Mouse (Mus musculus): ENCODE measurements around the gene Ap3s2. TPM values are rescaled to one million over a fixed set of nuclear protein-coding genes. Genes with fewer than 3 reads are reported as not detected.
A peak's percentile ranks its signal among the peaks of the same experiment; 100 is the strongest.

Gene Ap3s2
- polyA plus RNA-seq, 1 experiment: 10.4 TPM

GRCm38 (mm10) chr7:79890436-79891221, 29.8 kb downstream of the Ap3s2 start:
- TF ChIP-seq POLR2A (IDR thresholded peaks at IDR 0.05; ENCODE audit: low read depth, low read length) (peak; percentile 36; the same call in 1 of the 2 replicates), CTCF (IDR thresholded peaks at IDR 0.05; ENCODE audit: extremely low read depth, insufficient read length, insufficient replicate concordance, low read depth, low read length) (no peak)
- Histone ChIP-seq H3K27me3 (ENCODE audit: control insufficient read depth, insufficient read depth, low read length) (no peaks in the 10 kb centered on the region), H3K36me3 (ENCODE audit: control insufficient read depth, insufficient read depth, low read length) (no peaks in the 10 kb centered on the region; the same call in 1 of the 2 replicates), H3K4me1 (ENCODE audit: control insufficient read depth, insufficient read depth, insufficient read length, low read length) (peaks cover 38% of the 10 kb centered on the region), H3K27ac (ENCODE audit: insufficient read depth, low read depth, low read length) (peak overlapping the region; percentile 93), H3K4me3 (ENCODE audit: low read depth, low read length) (0 out of 2 replicates have a peak overlapping the region, but pooled peaks have one; percentile 5)
- WGBS: 36% methylated on average over 15 of the region's 15 CpGs

GRCm38 (mm10) chr7:79888603-79889002, 31.8 kb downstream of the Ap3s2 start:
- 35% methylated on average over 9 of the region's 9 CpGs for WGBS
- no peak for TF ChIP-seq CTCF (IDR thresholded peaks at IDR 0.05; ENCODE audit: extremely low read depth, insufficient read length, insufficient replicate concordance, low read depth, low read length)
- peak; percentile 44; the same call in 1 of the 2 replicates for TF ChIP-seq POLR2A (IDR thresholded peaks at IDR 0.05; ENCODE audit: low read depth, low read length)
- Histone ChIP-seq H3K4me3 (ENCODE audit: low read depth, low read length) (no peak overlapping the region), H3K27me3 (ENCODE audit: control insufficient read depth, insufficient read depth, low read length) (no peaks in the 10 kb centered on the region), H3K4me1 (ENCODE audit: control insufficient read depth, insufficient read depth, insufficient read length, low read length) (peaks cover 29% of the 10 kb centered on the region), H3K36me3 (ENCODE audit: control insufficient read depth, insufficient read depth, low read length) (peaks cover 2% of the 10 kb centered on the region), H3K27ac (ENCODE audit: insufficient read depth, low read depth, low read length) (peak overlapping the region; percentile 93)

- no peak overlapping the region; the same call in 1 of the 2 replicates for H3K27ac ChIP-seq (ENCODE audit: insufficient read depth, low read depth, low read length)
- H3K27me3 ChIP-seq (ENCODE audit: control insufficient read depth, insufficient read depth, low read length): no peaks in the 10 kb centered on the region
- peaks cover 38% of the 10 kb centered on the region for H3K4me1 ChIP-seq (ENCODE audit: control insufficient read depth, insufficient read depth, insufficient read length, low read length)
- no peak overlapping the region for H3K4me3 ChIP-seq (ENCODE audit: low read depth, low read length)
- TF ChIP-seq POLR2A (IDR thresholded peaks at IDR 0.05; ENCODE audit: low read depth, low read length): no peak
- no peak for TF ChIP-seq CTCF (IDR thresholded peaks at IDR 0.05; ENCODE audit: extremely low read depth, insufficient read length, insufficient replicate concordance, low read depth, low read length)
- peaks cover 17% of the 10 kb centered on the region for H3K36me3 ChIP-seq (ENCODE audit: control insufficient read depth, insufficient read depth, low read length)
- 66% methylated on average over 7 of the region's 7 CpGs for WGBS
These were observed 36.7 kb downstream of the Ap3s2 start for GRCm38 (mm10) chr7:79883613-79884334.

- Histone ChIP-seq H3K27ac (ENCODE audit: insufficient read depth, low read depth, low read length) (peak overlapping the region; percentile 31; the same call in 1 of the 2 replicates), H3K36me3 (ENCODE audit: control insufficient read depth, insufficient read depth, low read length) (peaks cover 17% of the 10 kb centered on the region), H3K27me3 (ENCODE audit: control insufficient read depth, insufficient read depth, low read length) (no peaks in the 10 kb centered on the region), H3K4me1 (ENCODE audit: control insufficient read depth, insufficient read depth, insufficient read length, low read length) (peaks cover 39% of the 10 kb centered on the region), H3K4me3 (ENCODE audit: low read depth, low read length) (no peak overlapping the region)
- 53% methylated on average over 6 of the region's 6 CpGs for WGBS
- TF ChIP-seq CTCF (IDR thresholded peaks at IDR 0.05; ENCODE audit: extremely low read depth, insufficient read length, insufficient replicate concordance, low read depth, low read length): no peak
- TF ChIP-seq POLR2A (IDR thresholded peaks at IDR 0.05; ENCODE audit: low read depth, low read length): no peak
These were observed 38.5 kb downstream of the Ap3s2 start for GRCm38 (mm10) chr7:79881901-79882300.

GRCm38 (mm10) chr7:79880998-79881397, 39.5 kb downstream of the Ap3s2 start:
- peaks cover 40% of the 10 kb centered on the region for H3K4me1 ChIP-seq (ENCODE audit: control insufficient read depth, insufficient read depth, insufficient read length, low read length)
- TF ChIP-seq CTCF (IDR thresholded peaks at IDR 0.05; ENCODE audit: extremely low read depth, insufficient read length, insufficient replicate concordance, low read depth, low read length): no peak
- TF ChIP-seq POLR2A (IDR thresholded peaks at IDR 0.05; ENCODE audit: low read depth, low read length): no peak
- WGBS: 72% methylated on average over 3 of the region's 3 CpGs
- H3K27ac ChIP-seq (ENCODE audit: insufficient read depth, low read depth, low read length): no peak overlapping the region
- peaks cover 17% of the 10 kb centered on the region for H3K36me3 ChIP-seq (ENCODE audit: control insufficient read depth, insufficient read depth, low read length)
- no peaks in the 10 kb centered on the region for H3K27me3 ChIP-seq (ENCODE audit: control insufficient read depth, insufficient read depth, low read length)
- no peak overlapping the region for H3K4me3 ChIP-seq (ENCODE audit: low read depth, low read length)

- no peak for TF ChIP-seq POLR2A (IDR thresholded peaks at IDR 0.05; ENCODE audit: low read depth, low read length)
- no peak for TF ChIP-seq CTCF (IDR thresholded peaks at IDR 0.05; ENCODE audit: extremely low read depth, insufficient read length, insufficient replicate concordance, low read depth, low read length)
- Histone ChIP-seq H3K4me3 (ENCODE audit: low read depth, low read length) (no peak overlapping the region), H3K36me3 (ENCODE audit: control insufficient read depth, insufficient read depth, low read length) (peaks cover 15% of the 10 kb centered on the region), H3K4me1 (ENCODE audit: control insufficient read depth, insufficient read depth, insufficient read length, low read length) (peaks cover 40% of the 10 kb centered on the region), H3K27me3 (ENCODE audit: control insufficient read depth, insufficient read depth, low read length) (no peaks in the 10 kb centered on the region), H3K27ac (ENCODE audit: insufficient read depth, low read depth, low read length) (no peak overlapping the region)
- WGBS: 50% methylated on average over 6 of the region's 6 CpGs
These were observed 40.4 kb downstream of the Ap3s2 start for GRCm38 (mm10) chr7:79880033-79880432.

All from small intestine, adult 2 months (tissue).